Mouse (Mus musculus) embryonic facial prominence, embryonic 10.5 days (tissue): ENCODE data around the gene Sult2a5. TPM values are rescaled to one million over a fixed set of nuclear protein-coding genes. Genes with fewer than 3 reads are reported as not detected.

Source experiments
- DNase-seq: peaks from one replicate; pipeline ENCODE4 v3.0.0-alpha.2; 2017; ENCODE audit warnings: low spot score
- H3K27ac ChIP-seq: fragments of 300-500 bp; sonication (generic); replicated peaks from 2 replicates; pipeline ENCODE4 v1.5.1; 2016; ENCODE audit warnings: mild to moderate bottlenecking
- H3K27me3 ChIP-seq: fragments of 300-500 bp; sonication (generic); replicated peaks from 2 replicates; pipeline ENCODE4 v1.6.1; 2016; ENCODE audit warnings: low read depth, mild to moderate bottlenecking; ENCODE audit not compliant: poor library complexity, severe bottlenecking
- H3K36me3 ChIP-seq: fragments of 300-500 bp; sonication (generic); replicated peaks from 2 replicates; pipeline ENCODE4 v1.6.1; 2016; ENCODE audit warnings: mild to moderate bottlenecking, moderate library complexity
- H3K4me1 ChIP-seq: fragments of 300-500 bp; sonication (generic); 2 replicates; pipeline ENCODE4 v1.6.1; 2016
- H3K4me3 ChIP-seq: fragments of 300-500 bp; sonication (generic); 2 replicates; pipeline ENCODE4 v1.5.1; 2016; ENCODE audit warnings: mild to moderate bottlenecking, moderate library complexity
- H3K9me3 ChIP-seq: fragments of 300-500 bp; sonication (generic); 2 replicates; pipeline ENCODE4 v1.6.1; 2016; ENCODE audit warnings: mild to moderate bottlenecking
- polyA plus RNA-seq: library from polyadenylated mRNA; unstranded; fragments of >200 nt; fragmentation: Nextera tagmentation; extraction: Ambion mirVana; gene quantifications from 2 replicates; pipeline ENCODE4 v1.2.1, GENCODE M21; 2016

The Sult2a5 gene
- polyA plus RNA-seq: not detected in 2 replicates

GRCm38 (mm10) chr7:13623667-13624066 lies at the start of gene Sult2a5:
Sult2a5 (plus strand) TSS chr7:13623967.
- no peaks in the 10 kb centered on the region for H3K27me3 ChIP-seq
- no peak within 1 kb of the TSS for H3K4me3 ChIP-seq
- no peak for DNase-seq
- H3K4me1 ChIP-seq: no peaks in the 10 kb centered on the region
- no peak within 1 kb of the TSS for H3K27ac ChIP-seq
- peaks cover 9% of the 10 kb centered on the region for H3K9me3 ChIP-seq
- H3K36me3 ChIP-seq: no peaks in the 10 kb centered on the region

Other genes with a start within 250 kb of the Sult2a5 start
- gene Cabp5, start 225.8 kb upstream of the Sult2a5 start, polyA plus RNA-seq: not detected in 2 replicates
- not detected in 2 replicates for gene Bsph1, start 173.1 kb upstream of the Sult2a5 start, polyA plus RNA-seq
- gene Bsph2, start 52.9 kb upstream of the Sult2a5 start, polyA plus RNA-seq: not detected in 2 replicates
- not detected in 2 replicates for gene Sult2a2, start 109.5 kb downstream of the Sult2a5 start, polyA plus RNA-seq
- not detected in 2 replicates for gene Sult2a1, start 213.4 kb downstream of the Sult2a5 start, polyA plus RNA-seq